Mouse (Mus musculus) heart, adult 2 months (tissue): ENCODE data around the gene Mras.

ENCODE experiments used
- EP300 ChIP-seq: fragments of 200-500 bp; IDR thresholded peaks from 2 replicates; pipeline ENCODE4 v1.6.1; 2011; ENCODE audit warnings: low read depth, low read length, control low read depth; ENCODE audit not compliant: insufficient read depth
- POLR2A ChIP-seq: fragments of 200-500 bp; IDR thresholded peaks from 2 replicates; pipeline ENCODE4 v1.6.1; 2011; ENCODE audit warnings: mild to moderate bottlenecking, low read depth, low read length, control low read depth; ENCODE audit not compliant: insufficient read depth

DNA sequence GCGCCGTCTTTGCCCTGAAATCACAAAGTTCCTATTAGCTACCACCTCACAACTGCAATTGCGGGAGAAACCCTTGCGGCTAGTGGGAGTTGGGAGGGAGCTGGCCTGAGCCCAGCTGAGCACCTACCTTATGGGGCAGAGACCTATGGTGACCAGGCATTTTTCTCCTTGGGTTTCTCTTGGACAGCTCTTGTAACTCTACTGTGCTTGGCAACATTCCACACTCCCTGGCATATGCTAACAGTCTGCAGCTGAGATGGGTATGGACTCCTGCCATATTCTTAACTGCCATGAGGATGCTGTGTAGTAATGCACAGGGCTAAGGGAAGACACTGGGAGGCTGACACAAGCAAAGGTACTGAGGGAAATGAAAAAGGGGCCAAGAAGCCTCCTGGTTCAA, 43.6 kb upstream of the Mras start:
- no peak for TF ChIP-seq EP300
- TF ChIP-seq POLR2A: no peak
